Mouse (Mus musculus) 416B (cell line): Measurements from ENCODE around the gene Mfap3.
"Not testable (repeated sequence)": the region's sequence is repeated elsewhere in the genome, so short reads cannot be mapped to it uniquely, and the experiment has no call there.

Source experiments
- DNase-seq: peaks from one replicate; pipeline ENCODE4 v3.0.0; 2011; ENCODE audit warnings: low read depth

Gene Mfap3

DNA sequence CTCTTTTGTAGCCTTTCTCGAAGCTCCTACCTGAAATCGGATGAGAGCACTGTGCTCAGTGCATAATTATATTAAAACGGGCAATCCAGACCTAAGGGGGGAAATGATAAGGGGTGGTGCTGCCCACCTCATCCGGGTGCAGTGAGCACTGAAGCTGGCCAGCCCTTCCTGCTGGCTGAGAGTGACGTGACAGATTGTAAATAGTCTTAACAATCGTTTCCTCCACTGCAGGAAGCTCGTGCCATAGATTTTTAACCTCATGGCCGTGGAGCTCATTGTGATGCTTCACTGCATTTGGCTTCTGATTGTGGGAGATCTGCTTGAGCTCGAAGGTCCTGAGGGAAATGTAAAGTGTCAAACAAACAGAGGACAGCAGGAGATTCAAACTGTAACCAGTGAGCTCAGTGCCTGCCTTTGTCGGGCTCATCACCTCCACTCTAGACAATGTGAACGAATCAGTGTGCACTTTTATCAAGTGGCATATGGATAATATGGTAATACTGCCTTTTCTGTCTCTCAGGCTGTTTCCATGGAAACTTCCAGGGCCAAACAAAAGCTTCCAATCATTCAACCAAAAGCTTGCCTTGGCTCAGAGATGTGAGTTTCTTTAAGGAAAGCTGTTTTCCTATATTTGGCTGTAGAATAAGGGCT is 13.0 kb downstream of the Mfap3 start:
- peak; percentile 32 for DNase-seq

DNA sequence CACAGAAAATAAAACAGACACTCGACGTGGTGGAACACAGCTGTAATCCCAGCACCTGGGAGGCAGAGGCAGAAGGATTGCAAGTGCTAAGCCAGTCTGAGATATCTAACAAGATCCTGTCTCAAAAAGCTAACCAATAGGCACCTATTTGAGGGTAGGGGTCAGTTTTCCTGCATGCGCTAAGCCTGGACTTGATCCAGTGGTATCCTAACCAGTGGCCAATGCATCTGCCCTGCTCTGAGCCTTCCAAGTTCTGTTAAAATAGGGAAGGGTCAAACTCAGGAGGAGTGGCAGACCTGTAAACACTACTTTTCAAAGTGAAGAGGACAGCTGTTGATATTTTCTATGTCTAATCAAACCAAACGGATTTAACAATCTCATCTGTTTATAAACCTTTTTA is 13.8 kb downstream of the Mfap3 start:
- no peak for DNase-seq

DNA sequence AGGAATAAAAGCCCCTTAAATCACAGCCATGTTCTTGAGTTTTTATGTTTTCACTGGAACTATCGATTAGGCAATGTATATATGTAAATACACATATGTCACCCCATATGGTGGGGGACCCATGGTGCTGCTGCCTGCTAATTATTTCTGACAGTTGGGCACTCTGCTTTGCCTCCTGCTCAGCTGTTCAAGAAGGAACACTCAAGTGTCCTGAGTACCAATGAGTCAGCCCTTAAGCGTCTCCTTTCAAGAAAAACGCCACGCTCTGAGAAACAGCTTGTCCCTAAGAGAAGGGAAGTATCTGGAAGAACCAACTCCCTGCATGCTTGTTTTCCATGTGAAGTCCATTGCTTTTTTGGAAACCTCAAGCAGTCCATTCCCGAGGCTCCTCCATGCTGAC is 17.4 kb downstream of the Mfap3 start:
- DNase-seq = no peak

GRCm38 (mm10) chr11:57539841-57540418 is 21.5 kb downstream of the Mfap3 start:
- DNase-seq = no peak

DNA sequence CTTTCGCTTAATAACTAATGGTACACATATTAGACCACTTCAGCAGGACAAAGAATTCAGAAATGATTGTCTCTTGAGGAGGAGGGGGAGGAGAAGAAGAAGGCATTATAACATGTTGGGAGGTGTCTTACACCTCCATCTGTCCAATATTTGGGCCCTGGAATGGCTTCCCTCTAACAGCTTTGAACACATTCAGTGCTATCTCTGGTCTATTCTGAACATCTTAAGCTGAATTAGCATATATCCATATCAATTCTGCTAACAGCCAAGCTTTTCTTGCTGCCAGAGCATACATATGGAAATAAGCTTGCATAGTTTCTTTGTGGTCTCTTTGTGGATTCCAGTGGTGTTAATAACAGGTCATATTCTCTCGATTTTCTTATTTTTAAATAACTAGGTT is 22.2 kb downstream of the Mfap3 start:
- DNase-seq = no peak

DNA sequence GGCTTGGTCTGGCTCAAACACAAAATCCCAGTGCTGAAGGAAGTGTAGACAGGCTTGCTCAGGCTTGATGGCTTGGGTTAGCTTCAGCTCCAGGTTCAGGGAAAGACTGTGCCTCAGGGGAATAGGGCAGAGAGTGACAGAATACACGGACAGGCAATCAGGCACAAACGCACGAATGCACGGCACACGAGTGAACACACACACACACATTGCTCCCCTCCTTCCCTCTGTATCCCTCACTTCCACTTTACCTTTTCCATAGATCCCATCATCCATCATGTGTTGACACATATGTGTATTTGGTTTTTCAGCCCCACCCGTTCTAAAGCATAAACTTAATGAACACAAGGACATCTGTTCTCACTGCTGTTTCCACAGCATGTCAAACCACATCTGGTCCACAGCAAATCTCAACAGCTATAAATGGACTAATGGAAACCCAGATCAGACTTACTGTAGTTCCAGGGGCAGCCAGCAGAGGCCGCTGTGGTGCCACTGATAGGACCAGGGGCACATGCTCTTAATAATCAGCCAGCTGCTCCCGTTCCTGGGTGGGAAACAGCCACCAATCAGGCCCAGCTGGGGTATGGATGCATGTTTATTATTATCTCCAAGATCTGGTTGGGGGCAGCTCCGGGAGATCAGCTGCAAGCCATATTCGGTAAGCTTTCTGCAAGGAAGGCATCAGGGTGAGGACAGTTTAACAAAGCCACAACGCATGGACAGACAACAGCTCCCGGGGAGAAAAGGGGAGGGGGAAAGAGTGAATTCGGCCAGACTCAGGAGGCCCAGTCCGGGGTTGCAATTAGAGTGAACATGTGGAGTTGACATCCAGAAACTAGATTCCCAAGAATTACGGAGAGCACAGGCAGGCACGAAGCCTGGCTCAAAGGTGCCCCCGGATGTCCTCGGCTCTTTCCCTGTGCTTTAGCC is 30.4 kb downstream of the Mfap3 start:
- peak; percentile 68 for DNase-seq

GRCm38 (mm10) chr11:57550230-57550629 is 31.8 kb downstream of the Mfap3 start:
- DNase-seq = peak; percentile 31

DNA sequence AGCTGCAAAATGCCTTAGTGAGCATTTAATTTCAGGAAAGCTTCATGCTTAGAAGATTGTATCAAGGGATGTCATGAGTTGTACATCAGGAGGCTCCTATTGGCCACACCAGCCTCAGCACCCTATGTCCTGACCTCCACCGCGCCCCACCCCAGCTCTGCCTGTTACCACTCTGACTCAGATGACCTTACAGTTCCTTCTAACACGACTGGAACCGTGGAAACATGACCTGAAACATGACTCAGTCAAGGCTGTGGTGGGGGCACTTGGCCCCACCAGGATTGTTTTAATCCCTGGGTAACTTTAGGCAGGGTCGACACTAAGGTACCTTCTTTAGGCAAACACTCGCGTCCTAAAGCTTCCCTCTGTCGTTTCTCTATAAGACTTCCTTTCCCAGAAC is 32.6 kb downstream of the Mfap3 start:
- DNase-seq = no peak

DNA sequence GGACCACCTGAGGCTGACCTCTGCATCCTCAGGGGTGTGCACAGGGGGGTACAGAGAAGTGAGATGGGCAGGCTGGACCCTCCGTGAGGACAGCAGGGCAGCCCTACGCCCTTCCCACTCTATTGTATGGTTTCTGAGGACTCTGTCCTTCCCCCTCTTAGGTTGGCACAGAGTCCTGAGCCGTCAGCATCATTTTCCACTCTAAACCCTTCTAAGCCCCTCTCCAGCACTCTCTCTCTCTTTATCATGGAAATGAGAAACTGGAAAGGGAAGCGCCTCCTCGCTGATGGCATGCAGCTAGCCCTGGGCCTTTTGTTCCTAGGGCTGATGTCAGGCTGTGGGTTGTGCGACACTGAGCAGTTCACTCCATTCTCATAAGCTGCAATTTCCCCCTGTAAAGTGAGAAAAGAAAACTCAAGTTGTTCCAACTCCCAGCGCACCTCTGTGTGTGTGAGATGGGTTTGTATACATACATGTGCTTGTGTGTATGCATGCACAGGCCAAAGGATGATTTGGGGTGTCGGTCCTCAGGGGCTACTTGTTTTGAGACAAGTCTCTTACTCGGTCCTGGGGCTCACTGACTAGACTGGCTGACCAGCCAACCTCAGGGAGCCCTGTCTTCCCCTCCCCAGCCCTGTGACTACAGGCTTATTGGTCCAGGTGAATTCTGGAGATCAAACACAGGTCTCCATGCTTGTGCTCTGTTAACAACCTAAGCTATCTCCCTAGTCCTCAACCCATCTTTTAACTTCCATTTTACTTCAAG is 34.7 kb downstream of the Mfap3 start:
- DNase-seq = no peak

- not testable (repeated sequence) for DNase-seq
Measured at GRCm38 (mm10) chr11:57557936-57558335, 39.5 kb downstream of the Mfap3 start.

DNA sequence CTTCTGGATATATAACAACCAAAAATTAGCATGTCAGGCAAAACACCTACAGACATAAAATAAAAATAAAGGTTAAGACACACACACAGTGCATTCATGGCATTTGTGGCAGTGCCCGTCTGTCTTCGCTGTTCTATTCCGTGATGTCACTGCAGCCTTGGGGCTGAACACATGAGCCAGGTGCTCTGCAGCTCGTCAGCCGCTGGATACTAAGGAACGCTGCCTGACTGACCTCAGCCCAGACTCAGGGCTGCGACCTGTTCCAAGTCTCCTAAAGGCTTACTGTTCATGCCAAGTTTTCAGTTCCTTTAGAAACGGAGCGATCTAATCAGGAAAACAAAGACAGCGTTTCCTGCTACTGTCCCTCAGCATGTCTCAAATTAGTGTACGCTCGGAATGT is 46.1 kb downstream of the Mfap3 start:
- DNase-seq = no peak

DNA sequence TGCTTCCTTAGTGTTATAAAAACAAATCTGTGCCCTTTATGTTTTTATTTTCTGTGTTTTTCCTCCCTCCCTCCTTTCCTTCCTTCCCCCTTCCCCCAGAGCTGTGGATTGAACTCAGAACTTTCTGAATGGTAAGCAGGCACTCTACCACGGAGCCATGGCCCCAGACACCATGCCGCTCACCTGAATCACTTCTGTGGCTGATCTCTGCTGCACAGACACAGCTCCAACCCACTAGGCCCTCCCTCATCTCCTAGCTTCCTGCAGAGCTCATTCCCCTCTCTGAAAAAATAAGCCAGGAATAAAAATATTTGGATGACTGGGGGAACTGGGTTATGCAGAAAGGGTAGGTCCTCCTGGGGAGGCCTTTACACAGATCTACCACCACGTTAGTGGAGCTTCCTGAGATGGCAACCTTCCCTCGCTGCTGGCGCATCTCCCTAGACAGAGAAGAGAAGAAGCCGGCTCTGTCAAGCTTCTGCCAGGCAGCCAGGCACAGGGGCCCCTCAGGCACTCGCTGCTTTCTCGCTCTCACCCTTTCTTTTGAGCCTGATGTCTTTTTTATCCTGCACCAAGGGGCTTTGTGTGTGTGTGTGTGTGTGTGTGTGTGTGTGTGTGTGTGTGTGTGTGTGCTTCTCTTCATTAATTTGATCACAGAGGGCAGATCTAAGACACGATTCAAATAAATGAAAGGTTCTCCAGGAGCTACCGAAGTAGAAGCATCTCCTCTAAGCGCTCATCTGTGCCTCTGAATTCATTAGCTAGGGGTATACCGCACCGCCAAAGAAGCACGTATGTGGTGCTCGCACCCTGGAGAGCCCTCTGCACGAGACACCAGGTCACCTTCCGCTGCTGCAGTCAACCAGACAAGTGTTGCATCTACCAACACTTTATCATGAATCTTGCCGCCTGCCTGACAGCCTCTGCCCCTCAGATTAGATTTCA is 47.9 kb downstream of the Mfap3 start:
- no peak for DNase-seq

DNA sequence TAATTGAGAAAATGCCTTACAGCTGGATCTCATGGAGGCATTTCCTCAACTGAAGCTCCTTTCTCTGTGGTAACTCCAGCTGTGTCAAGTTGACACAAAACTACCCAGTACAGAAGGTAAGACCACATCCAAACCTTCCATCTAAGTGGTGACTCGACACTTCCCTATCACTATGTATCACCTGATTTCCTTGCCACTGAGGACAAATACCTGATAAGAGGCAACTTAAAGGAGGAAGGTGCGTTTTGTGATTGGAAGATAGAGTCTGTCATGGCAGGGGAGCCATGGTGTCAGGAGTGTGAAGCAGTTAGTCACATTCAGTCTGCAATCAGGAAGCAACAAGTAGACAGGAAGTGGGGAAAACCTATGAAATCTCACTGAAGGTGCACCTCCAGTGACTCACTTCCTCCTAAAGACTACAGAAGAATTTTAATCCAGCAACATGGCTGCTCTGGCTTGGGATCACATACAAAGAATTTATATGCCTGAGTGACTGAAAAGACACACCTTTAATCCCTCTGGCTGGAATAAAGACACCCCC is 50.6 kb downstream of the Mfap3 start:
- DNase-seq = peak; percentile 63

DNA sequence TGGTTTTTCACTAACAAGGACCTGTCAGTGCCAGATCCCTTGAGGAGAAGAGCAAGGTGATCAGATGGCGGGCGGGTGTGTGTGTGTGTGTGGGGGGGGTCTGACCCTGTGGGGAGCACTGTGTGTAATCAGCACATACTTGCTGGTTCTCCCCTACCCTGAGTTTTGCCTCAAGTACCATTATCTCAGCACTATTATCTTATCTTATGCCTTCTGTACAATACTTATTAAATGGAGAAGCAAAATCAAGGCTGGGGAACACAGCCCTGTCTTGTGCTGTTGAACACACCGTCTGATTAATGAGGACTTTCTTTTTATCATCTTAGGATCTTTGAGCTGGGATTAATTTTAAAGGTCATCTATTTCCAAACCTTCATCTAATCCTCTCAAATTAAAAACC is 52.6 kb downstream of the Mfap3 start:
- DNase-seq = no peak

GRCm38 (mm10) chr11:57573686-57574274 is 55.3 kb downstream of the Mfap3 start:
- no peak for DNase-seq

DNA sequence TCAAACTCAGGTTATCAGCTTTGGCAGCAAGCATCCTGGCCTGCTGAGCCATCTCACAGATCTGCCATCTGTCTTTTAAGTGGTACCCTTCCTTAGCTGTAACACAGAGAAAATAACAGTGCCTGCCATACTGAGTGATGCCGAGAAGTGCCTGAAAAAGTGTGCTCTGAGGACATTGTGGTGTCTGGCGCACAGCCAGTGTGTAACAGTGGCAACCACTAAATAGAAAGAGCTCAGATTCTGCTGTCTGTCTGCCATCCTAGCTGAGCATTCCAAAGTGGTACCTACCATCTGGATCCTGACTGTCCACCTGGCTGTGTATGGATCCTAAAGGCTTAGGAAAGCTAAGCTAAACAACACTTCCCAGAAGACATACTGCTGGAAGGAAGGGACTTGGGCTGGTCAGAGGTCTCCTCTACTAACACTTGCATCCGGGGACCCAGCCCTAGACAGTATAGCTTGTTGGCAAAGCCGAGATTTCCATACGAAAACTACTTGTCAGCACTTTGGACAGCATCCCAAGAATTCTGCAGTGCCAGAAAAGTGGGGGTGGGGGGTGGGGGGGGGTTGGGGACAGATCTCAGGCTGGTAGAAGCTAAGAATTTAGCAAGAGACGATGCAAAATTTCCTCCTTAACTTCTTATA is 58.5 kb downstream of the Mfap3 start:
- peak; percentile 16 for DNase-seq

- DNase-seq = no peak
Measured at GRCm38 (mm10) chr11:57582818-57583635, 64.6 kb downstream of the Mfap3 start.
